Mouse (Mus musculus): ENCODE data around the gene Sit1.

- TF ChIP-seq GATA1 (IDR thresholded peaks at IDR 0.05; ENCODE audit: borderline replicate concordance, low read length) (no peak), FLI1 (IDR thresholded peaks at IDR 0.05; ENCODE audit: low read length) (no peak)
Measured at GRCm38 (mm10) chr4:43441639-43442038, 41.9 kb downstream of the Sit1 start, which contains the start of gene Tesk1.

Measured in megakaryocyte, embryonic 14.5 days (primary cell).